Mouse (Mus musculus) kidney, adult 18-20 months (tissue): ENCODE measurements around the gene F7.
A peak's percentile ranks its signal among the peaks of the same experiment; 100 is the strongest.
"Not testable (repeated sequence)": the region's sequence is repeated elsewhere in the genome, so short reads cannot be mapped to it uniquely, and the experiment has no call there.

Source experiments
- DNase-seq: peaks from one replicate; pipeline ENCODE4 v3.0.0; 2021

The F7 gene

GRCm38 (mm10) chr8:13036346-13036812 lies 10.5 kb downstream of the F7 start:
- no peak for DNase-seq

DNA sequence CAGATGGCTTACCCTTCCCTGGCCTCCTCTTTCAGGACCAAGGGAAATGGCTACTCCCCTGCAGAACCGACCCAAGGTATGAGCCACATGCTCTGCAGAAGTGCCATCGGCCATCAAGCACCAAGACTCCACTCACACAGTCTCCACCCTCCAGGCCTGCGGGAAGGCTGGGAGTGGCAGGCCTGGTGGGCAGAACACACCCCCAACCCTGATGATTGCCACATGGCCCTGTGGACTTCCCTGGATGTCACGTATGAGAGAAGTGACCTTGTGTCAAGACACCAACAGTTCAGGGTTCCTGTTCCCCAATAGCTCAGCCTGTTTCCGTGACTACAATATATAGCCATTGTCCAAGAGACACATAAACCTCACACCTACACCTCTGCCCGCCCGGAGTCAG lies 11.2 kb downstream of the F7 start, which contains the start of gene F10:
Gene F10, plus strand, starts transcription at position 294 of the 400 bp plus-strand sequence.
- no peak for DNase-seq

DNA sequence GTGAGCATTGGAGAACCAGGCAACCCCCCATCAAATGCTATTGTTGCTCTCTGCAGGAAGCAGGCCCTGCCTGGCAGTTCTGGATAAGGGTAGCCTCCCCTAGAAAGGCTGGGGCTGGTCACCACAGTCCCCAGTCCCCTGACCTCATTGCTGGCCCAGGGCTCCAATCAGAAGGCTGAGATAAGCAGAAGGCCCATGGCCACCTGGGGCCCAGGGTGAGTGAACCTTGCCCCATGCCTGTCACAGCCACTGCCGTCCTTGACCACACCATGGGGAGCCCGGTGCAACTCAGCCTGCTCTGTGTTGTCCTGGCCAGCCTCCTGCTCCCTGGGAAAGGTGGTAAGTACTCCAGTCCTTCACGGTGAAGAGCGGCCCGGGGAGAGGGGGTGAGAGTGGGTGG lies 11.7 kb downstream of the F7 start:
- DNase-seq: no peak

- DNase-seq: no peak
These were observed 13.2 kb downstream of the F7 start for GRCm38 (mm10) chr8:13039054-13039453.

- DNase-seq: no peak
These were observed 15.6 kb downstream of the F7 start for GRCm38 (mm10) chr8:13041459-13041858.

- DNase-seq: no peak
These were observed 21.8 kb downstream of the F7 start for GRCm38 (mm10) chr8:13047652-13048051.

DNA sequence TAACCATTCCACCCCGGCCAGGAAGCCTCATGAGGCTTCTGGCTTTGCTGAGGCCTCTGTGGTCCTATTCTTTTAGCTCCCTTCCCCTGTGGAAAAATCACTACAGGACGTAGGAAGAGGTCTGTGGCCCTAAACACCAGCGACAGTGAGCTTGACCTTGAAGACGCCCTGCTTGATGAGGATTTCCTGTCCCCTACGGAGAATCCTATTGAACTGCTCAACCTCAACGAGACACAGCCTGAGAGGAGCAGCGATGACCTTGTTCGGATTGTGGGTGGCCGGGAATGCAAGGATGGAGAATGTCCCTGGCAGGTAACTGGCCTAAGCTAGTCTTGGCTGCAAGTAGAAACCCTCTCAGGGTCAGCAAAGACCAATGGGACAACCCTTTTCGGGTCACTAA lies 24.7 kb downstream of the F7 start:
- DNase-seq: no peak

DNA sequence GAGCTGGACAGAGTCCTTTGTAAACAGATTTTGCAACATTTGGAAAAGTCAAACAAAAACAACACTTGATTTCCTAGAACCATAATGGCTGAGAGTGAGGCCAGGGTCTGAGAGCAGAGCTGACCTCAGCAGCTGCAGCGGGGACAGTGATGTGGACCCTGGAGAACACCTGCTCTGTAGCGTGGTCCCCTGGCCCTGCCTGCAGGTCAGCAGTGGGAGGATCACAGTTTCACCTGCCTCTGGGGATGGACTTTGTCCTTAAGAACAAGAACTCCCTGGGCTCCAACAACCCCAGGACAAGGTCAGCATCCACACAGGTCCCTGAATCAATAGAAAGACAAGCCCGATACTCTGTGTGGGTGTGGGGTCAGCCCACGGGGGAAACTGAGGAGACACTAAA lies 31.5 kb downstream of the F7 start:
- peak; percentile 16 for DNase-seq

DNA sequence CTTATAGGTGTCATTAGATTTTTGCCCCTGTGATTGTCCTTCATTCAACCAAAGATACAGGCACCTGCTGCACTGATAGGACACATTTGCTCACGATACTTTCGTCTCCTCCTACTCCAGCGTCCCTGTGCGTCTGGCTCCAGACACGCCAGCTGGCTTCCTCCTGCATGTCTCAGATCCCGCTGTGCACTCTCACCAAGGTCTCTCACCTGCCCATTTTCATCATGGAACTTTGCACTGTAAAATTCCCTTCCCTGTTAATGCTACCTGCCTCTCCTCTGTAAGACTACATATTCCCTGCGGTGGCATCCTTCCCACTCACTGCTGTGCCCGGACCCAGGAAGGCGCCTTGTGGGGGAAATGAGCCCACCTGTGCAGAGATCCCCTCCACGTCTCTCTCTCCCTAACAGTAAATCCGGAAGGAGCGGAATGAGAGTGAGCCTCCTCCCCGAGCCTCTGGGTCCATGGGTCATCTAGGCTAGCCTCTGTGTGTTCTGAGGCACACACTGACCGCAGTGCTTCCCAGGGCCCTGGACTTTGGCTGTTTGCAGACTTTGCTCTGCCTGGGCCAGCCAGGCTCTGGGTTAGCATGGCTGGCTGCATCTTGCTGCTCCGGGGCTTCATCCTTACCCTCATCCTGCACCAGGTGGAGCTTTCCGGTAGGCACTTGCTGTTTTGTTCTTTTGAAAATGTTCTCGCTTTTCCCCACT lies 34.8 kb downstream of the F7 start, which contains the start of gene Proz:
Gene Proz, plus strand, starts transcription at position 474 of the 710 bp plus-strand sequence.
- peak; percentile 67 for DNase-seq

DNA sequence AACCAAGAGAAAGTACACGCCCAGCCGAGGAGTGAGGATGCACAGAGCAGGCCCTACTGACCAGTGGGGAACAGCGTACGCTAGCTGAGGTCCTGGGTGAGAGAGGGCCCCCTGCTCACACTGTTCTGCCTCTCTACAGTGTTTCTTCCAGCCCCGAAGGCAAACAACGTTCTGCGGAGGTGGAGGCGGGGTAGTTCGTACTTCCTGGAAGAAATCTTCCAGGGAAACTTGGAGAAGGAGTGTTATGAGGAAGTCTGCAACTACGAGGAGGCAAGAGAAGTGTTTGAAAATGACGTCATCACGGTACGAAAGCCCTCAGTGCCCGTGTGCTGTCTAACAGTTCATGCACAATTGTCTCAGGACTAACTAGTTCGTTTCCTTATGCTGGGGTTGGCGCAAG lies 37.3 kb downstream of the F7 start:
- DNase-seq: no peak

- no peak for DNase-seq
These were observed 47.4 kb downstream of the F7 start for GRCm38 (mm10) chr8:13073255-13073654.

DNA sequence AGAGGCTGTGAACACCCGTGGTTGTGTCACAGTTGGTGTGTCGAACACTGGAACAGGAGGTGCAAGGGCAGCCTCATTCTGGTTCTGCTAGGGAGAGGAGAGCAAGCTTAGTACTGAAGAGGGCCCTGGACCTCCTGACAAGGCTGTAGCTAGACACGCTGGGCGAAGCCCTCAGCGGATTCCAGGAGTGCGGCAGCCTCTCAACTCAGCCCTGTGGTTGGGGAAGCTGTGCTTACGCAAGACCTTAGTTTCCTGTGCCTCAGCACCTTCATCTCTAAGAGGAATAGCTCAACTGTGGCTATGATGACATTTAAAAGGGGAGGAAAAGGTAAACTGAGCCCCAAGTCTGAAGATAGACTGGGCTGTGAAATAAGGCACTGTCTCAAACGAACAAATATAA lies 49.2 kb downstream of the F7 start:
- DNase-seq: no peak

DNA sequence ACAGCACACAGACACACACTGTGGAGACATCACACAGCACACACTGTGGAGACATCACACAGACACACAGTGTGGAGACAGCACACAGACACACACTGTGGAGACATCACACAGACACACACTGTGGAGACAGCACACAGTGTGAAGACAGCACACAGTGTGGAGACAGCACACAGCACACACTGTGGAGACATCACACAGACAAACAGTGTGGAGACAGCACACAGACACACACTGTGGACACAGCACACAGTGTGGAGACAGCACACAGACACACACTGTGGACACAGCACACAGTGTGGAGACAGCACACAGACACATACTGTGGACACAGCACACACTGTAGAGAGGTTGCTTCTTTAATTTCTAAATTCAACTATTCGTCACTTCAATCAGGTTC lies 49.7 kb downstream of the F7 start:
- DNase-seq: not testable (repeated sequence)

- DNase-seq: no peak
These were observed 51.7 kb downstream of the F7 start for GRCm38 (mm10) chr8:13077542-13077941.
